Mouse (Mus musculus) cerebellum, postnatal 14 days (tissue): ENCODE measurements around the gene Zkscan2.

ENCODE experiments used
- DNase-seq, 2 experiments: peaks; one replicate each; pipeline ENCODE4 v3.0.0; 2021; ENCODE audit warnings: mixed read lengths in 2 of 2

The Zkscan2 gene

GRCm38 (mm10) chr7:123431206-123431605 is 69.0 kb downstream of the Zkscan2 start:
- DNase-seq: no peak

- no peak for DNase-seq
Measured at GRCm38 (mm10) chr7:123430411-123430705, 69.9 kb downstream of the Zkscan2 start.

- DNase-seq: no peak
Measured at GRCm38 (mm10) chr7:123429624-123430410, 70.4 kb downstream of the Zkscan2 start.
